Mouse (Mus musculus): ENCODE results near the gene Trit1.

GRCm38 (mm10) chr4:122981238-122981637 lies 35.2 kb upstream of the Trit1 start:
- TF ChIP-seq CTCF (IDR thresholded peaks at IDR 0.05; ENCODE audit: borderline replicate concordance, insufficient read depth, low read length) (no peak), POLR2A (IDR thresholded peaks at IDR 0.05; ENCODE audit: low read depth, low read length) (no peak)

Data from embryonic fibroblast, embryonic 13.5 days (primary cell).